Mouse (Mus musculus) liver, embryonic 13.5 days (tissue): ENCODE measurements around the gene Stard7. TPM values are rescaled to one million over a fixed set of nuclear protein-coding genes. Genes with fewer than 3 reads are reported as not detected.

Experiments used
- ATAC-seq: fragments of 200-750 bp; cut with Nextera tagmentation; 2 replicates; pipeline ENCODE4 v1.8.0; 2017; ENCODE audit warnings: low read depth, mild to moderate bottlenecking, moderate number of reproducible peaks, moderate library complexity
- DNase-seq: peaks from one replicate; pipeline ENCODE4 v3.0.0; 2022
- H3K27ac ChIP-seq: fragments of 300-500 bp; sonication (generic); 2 replicates; pipeline ENCODE4 v1.5.1; 2015; ENCODE audit warnings: moderate library complexity, mild to moderate bottlenecking, inconsistent platforms
- H3K27me3 ChIP-seq: fragments of 300-500 bp; sonication (generic); 2 replicates; pipeline ENCODE4 v1.6.1; 2015; ENCODE audit warnings: mild to moderate bottlenecking, inconsistent platforms
- H3K36me3 ChIP-seq: fragments of 300-500 bp; sonication (generic); 2 replicates; pipeline ENCODE4 v1.6.1; 2015; ENCODE audit warnings: mild to moderate bottlenecking, inconsistent platforms
- H3K4me1 ChIP-seq: fragments of 300-500 bp; sonication (generic); replicated peaks from 2 replicates; pipeline ENCODE4 v1.6.1; 2015; ENCODE audit warnings: inconsistent platforms
- H3K4me2 ChIP-seq: fragments of 300-500 bp; sonication (generic); 2 replicates; pipeline ENCODE4 v1.6.1; 2015; ENCODE audit warnings: inconsistent platforms, mild to moderate bottlenecking, moderate library complexity
- H3K4me3 ChIP-seq: fragments of 300-500 bp; sonication (generic); replicated peaks from 2 replicates; pipeline ENCODE4 v1.5.1; 2015; ENCODE audit warnings: mild to moderate bottlenecking, inconsistent platforms
- H3K9ac ChIP-seq: fragments of 300-500 bp; sonication (generic); 2 replicates; pipeline ENCODE4 v1.6.1; 2015; ENCODE audit warnings: mild to moderate bottlenecking, inconsistent platforms
- H3K9me3 ChIP-seq: fragments of 300-500 bp; sonication (generic); replicated peaks from 2 replicates; pipeline ENCODE4 v1.6.1; 2016; ENCODE audit warnings: inconsistent platforms
- WGBS: fragments of 180-500 bp; shearing (Covaris S2); methylation state at CpG from one replicate; pipeline ENCODE4 v1.1.7; 2015; ENCODE audit not compliant: insufficient replicate concordance; 5-methylcytosine and 5-hydroxymethylcytosine counted together
- polyA plus RNA-seq: library from polyadenylated mRNA; unstranded; fragments of >200 nt; fragmentation: Nextera tagmentation; extraction: Ambion mirVana; gene quantifications from 2 replicates; pipeline ENCODE4 v1.2.1, GENCODE M21; 2015

Stard7 gene
- 48.6 and 50.9 TPM in 2 replicates for polyA plus RNA-seq

GRCm38 (mm10) chr2:127269491-127270299 is at the start of gene Stard7:
TSS of gene Stard7 (plus strand) at chr2:127270218.
- Histone ChIP-seq H3K4me3 (peak within 1 kb of the TSS; percentile 98), H3K27me3 (no peaks in the 10 kb centered on the region), H3K9me3 (no peaks in the 10 kb centered on the region), H3K4me1 (peaks cover 33% of the 10 kb centered on the region), H3K27ac (peak within 1 kb of the TSS; percentile 96), H3K36me3 (0 out of 2 replicates have a peak, but pooled peaks cover 6% of the 10 kb centered on the region), H3K9ac (peak within 1 kb of the TSS; percentile 97), H3K4me2 (peak within 1 kb of the TSS; percentile 84)
- DNase-seq (peak; percentile 96), ATAC-seq (peak; percentile 97)
- under 1% methylated on average over 49 of the region's 49 CpGs for WGBS

DNA sequence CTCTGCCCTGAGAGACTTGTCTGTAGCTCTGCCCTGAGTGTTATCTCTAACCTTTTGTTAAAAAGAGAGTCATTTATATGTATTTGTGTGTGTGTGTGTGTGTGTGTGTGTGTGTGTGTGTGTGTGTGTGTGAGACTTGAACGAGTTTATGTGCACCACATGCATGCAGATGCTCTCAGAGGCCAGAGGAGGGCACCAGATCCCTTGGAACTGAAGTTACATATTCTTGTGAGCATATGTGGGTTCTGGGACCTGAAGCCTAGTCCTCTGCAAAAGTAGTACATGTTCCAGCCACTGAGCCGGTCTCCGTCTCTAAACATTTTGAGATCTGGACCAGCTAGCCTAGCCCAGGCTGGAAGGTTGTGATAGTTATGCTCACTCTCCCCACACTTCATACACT is 44.8 kb upstream of the Stard7 start:
- no peak for ATAC-seq
- Histone ChIP-seq H3K4me2 (no peak overlapping the region), H3K36me3 (peaks cover 94% of the 10 kb centered on the region), H3K9ac (no peak overlapping the region), H3K4me3 (no peak overlapping the region), H3K27me3 (no peaks in the 10 kb centered on the region), H3K9me3 (no peaks in the 10 kb centered on the region), H3K27ac (no peak overlapping the region), H3K4me1 (no peaks in the 10 kb centered on the region)
- no peak for DNase-seq
- 95% methylated on average over 3 of the region's 3 CpGs for WGBS

GRCm38 (mm10) chr2:127237897-127238610 is 32.0 kb upstream of the Stard7 start:
- H3K27ac ChIP-seq, result no peak overlapping the region
- H3K36me3 ChIP-seq, result peaks cover 94% of the 10 kb centered on the region
- H3K9me3 ChIP-seq, result no peaks in the 10 kb centered on the region
- WGBS, result 86% methylated on average over 11 of the region's 11 CpGs
- no peak for ATAC-seq
- no peak overlapping the region for H3K4me3 ChIP-seq
- H3K27me3 ChIP-seq, result no peaks in the 10 kb centered on the region
- no peak for DNase-seq
- no peak overlapping the region for H3K9ac ChIP-seq
- H3K4me1 ChIP-seq, result no peaks in the 10 kb centered on the region
- H3K4me2 ChIP-seq, result no peak overlapping the region

DNA sequence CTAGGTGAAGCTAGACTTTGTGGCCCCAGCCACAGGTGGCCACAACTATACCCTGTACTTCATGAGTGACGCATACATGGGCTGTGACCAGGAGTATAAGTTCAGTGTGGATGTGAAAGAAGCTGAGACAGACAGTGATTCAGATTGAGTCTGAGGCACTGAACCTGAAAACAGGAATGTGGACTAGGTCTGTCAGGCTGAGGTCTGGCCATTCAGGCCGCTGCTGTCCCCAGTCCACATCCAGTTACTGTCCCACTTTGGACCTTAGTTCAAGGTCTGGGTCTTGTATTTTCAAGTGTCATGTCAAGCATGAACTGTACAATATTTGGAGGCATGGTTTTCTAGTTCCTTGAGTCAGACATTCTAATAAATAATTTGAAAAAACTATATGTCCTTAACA is 30.0 kb upstream of the Stard7 start:
- H3K9ac ChIP-seq, result no peak overlapping the region
- no peak for ATAC-seq
- H3K9me3 ChIP-seq, result no peaks in the 10 kb centered on the region
- no peak overlapping the region for H3K4me2 ChIP-seq
- no peak overlapping the region for H3K4me3 ChIP-seq
- no peak overlapping the region for H3K27ac ChIP-seq
- H3K27me3 ChIP-seq, result no peaks in the 10 kb centered on the region
- H3K36me3 ChIP-seq, result peaks cover 90% of the 10 kb centered on the region
- DNase-seq, result no peak
- no peaks in the 10 kb centered on the region for H3K4me1 ChIP-seq
- 90% methylated on average over 2 of the region's 2 CpGs for WGBS

DNA sequence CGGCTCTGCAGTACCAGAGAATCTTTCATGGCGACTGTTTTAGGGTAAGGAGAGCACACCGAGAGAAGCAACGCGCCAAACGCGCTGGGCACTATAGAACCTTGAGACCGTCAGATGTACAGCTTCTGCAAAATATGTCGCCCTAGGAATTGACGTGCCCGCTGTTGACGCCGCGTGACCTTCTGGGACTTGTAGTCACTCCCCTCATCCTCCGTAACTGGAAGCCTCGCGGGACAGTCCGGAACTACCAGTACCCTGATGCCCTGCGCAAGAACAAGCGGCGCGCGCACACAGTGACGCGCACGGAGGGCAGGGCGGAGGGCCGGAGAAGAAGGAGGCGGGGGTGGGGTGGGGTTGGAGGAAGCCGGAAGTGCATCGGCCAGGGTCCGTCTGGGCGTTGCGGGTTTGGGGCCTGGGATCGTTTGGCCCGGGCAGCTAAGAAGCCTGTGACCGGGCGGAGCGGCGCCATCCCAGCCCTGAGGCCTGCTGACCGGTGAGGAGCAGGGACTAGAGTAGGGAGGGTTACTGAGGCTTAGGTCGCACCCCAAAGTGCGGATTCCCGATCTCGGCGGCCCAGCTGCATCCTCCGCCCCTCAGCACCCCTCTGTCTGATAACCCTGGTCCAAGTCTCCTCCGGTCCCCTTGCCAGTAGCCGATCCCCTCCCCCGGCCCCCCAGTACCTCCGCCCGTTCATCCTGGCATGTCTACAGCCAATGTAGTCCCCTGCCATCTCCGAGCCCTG is 22.3 kb upstream of the Stard7 start, which contains the start of the genes Ciao1 and Tmem127:
Gene Ciao1, minus strand, starts transcription at position 225 of the 742 bp plus-strand sequence.
Gene Tmem127, plus strand, starts transcription at position 317 of the 742 bp plus-strand sequence.
- Histone ChIP-seq H3K4me3 (peak within 1 kb of the TSS; percentile 97), H3K4me2 (peak within 1 kb of the TSS; percentile 99), H3K4me1 (peaks cover 56% of the 10 kb centered on the region), H3K9me3 (no peaks in the 10 kb centered on the region), H3K27me3 (no peaks in the 10 kb centered on the region), H3K36me3 (peaks cover 40% of the 10 kb centered on the region), H3K9ac (peak within 1 kb of the TSS; percentile 95), H3K27ac (peak within 1 kb of the TSS; percentile 95)
- WGBS, result under 1% methylated on average over 53 of the region's 53 CpGs
- ATAC-seq (peak; percentile 98), DNase-seq (peak; percentile 97)

DNA sequence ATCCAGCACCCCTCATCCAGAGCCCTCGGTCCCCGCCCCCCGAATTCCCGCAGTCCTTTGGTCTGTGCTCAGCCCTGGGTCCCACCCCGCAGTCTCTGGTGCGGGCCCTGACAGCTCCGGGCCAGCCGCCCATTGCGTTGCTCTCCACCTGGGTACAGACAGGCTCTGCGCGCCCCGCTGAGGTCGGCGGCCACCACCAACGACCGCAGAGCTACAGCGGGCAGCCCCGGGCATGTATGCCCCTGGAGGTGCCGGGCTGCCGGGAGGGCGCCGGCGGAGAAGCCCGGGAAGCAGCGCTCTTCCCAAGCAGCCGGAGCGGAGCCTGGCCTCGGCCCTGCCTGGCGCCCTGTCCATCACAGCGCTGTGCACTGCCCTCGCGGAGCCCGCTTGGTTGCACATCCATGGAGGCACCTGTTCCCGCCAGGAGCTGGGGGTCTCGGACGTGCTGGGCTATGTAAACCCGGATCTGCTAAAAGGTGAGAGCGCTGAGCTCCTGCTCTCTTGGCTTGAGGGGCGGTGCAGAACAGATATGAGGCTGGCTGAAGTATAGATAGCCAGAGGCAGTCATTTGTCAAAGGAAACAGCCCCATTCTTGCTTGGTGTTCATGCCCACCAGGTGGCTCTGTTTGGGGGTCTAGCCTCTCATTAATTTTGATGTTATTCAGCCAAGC is 21.5 kb upstream of the Stard7 start:
- under 1% methylated on average over 39 of the region's 39 CpGs for WGBS
- ATAC-seq, result peak; percentile 48
- Histone ChIP-seq H3K4me3 (peak overlapping the region; percentile 97), H3K27ac (peak overlapping the region; percentile 95), H3K9me3 (no peaks in the 10 kb centered on the region), H3K36me3 (peaks cover 37% of the 10 kb centered on the region), H3K4me1 (peaks cover 56% of the 10 kb centered on the region), H3K9ac (peak overlapping the region; percentile 95), H3K4me2 (peak overlapping the region; percentile 99), H3K27me3 (no peaks in the 10 kb centered on the region)
- peak; percentile 56 for DNase-seq

DNA sequence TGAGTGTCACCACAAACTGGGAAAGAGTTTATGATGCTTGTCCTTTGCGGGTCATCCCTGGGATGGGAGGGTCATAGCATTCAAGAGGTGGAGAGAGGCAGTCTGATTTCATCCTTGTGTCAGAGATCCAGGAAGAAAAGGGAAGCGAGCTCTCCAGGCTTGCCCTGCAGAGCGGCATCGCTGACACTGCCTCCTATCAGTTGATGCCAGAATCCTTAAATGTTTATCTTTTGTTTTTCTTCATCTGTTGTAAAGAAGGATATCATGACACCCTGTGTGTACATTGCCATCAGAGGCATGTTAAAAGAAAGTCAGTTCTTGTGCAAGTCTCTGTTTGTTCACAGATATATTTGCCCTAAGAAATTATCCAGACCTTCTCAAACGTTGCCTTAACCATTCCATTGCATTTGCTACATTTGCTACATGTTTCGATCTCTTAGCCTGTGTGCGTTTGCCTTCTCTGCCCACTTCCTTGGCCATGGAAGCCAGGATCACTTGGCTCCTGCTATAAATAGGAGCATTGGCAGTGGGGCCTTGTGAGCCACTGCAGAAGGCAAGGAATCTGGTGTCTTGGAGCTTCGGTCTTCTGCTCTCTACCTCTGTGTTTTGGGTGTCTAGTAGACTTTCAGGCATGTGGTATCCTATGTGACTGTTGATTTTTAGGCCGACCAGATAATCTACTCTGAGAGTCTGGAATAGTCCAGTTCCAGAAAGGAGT is 19.6 kb upstream of the Stard7 start:
- H3K9ac ChIP-seq, result no peak overlapping the region

DNA sequence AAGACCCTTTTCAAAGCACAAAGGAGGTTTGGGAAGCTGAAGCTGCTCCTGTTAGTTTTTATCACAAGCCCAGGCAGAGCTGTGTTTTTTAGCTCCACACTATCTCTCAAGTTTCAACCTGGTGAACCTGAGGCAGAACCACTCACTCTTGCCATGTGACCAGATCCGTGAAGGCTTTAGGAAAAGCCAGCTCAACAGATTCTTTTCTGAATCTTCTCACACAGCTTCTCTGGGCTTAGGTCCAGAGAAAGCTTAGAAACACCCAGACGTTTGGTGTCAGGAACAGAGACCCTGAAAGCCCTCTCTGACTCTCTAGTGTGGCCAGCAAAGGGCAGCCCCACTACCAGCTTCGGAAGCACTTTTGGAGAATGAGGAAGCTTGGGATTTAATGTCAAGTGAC is 18.6 kb upstream of the Stard7 start:
- no peaks in the 10 kb centered on the region for H3K27me3 ChIP-seq
- no peak overlapping the region for H3K9ac ChIP-seq
- ATAC-seq, result no peak
- 76% methylated on average over 3 of the region's 3 CpGs for WGBS
- H3K4me2 ChIP-seq, result no peak overlapping the region
- no peak for DNase-seq
- no peaks in the 10 kb centered on the region for H3K9me3 ChIP-seq
- H3K27ac ChIP-seq, result no peak overlapping the region
- peaks cover 14% of the 10 kb centered on the region for H3K36me3 ChIP-seq
- H3K4me1 ChIP-seq, result peaks cover 47% of the 10 kb centered on the region
- no peak overlapping the region for H3K4me3 ChIP-seq

More for the DNA sequence above, 19.6 kb upstream of the Stard7 start:
- DNase-seq (no peak), ATAC-seq (no peak)
- H3K4me3 ChIP-seq, result no peak overlapping the region
- H3K4me2 ChIP-seq, result peak overlapping the region; percentile 99
- no peaks in the 10 kb centered on the region for H3K27me3 ChIP-seq
- H3K9me3 ChIP-seq, result no peaks in the 10 kb centered on the region
- H3K36me3 ChIP-seq, result peaks cover 18% of the 10 kb centered on the region
- H3K4me1 ChIP-seq, result peaks cover 56% of the 10 kb centered on the region
- 69% methylated on average over 9 of the region's 9 CpGs for WGBS
- no peak overlapping the region for H3K27ac ChIP-seq

GRCm38 (mm10) chr2:127251880-127252527 is 18.0 kb upstream of the Stard7 start:
- Histone ChIP-seq H3K4me2 (no peak overlapping the region), H3K27me3 (no peaks in the 10 kb centered on the region), H3K9me3 (no peaks in the 10 kb centered on the region), H3K4me1 (peaks cover 41% of the 10 kb centered on the region), H3K27ac (no peak overlapping the region), H3K36me3 (peaks cover 17% of the 10 kb centered on the region), H3K4me3 (no peak overlapping the region), H3K9ac (no peak overlapping the region)
- DNase-seq (no peak), ATAC-seq (no peak)
- 56% methylated on average over 3 of the region's 3 CpGs for WGBS

- Histone ChIP-seq H3K27me3 (no peaks in the 10 kb centered on the region), H3K4me2 (no peak overlapping the region)
- DNase-seq, result no peak
Observed at GRCm38 (mm10) chr2:127252787-127253186, 17.2 kb upstream of the Stard7 start.

More at GRCm38 (mm10) chr2:127252787-127253186, 17.2 kb upstream of the Stard7 start:
- WGBS, result 78% methylated on average over 5 of the region's 5 CpGs
- peaks cover 25% of the 10 kb centered on the region for H3K36me3 ChIP-seq
- H3K27ac ChIP-seq, result peak overlapping the region; percentile 19; the same call in 1 of the 2 replicates
- no peak overlapping the region for H3K9ac ChIP-seq
- H3K4me1 ChIP-seq, result peaks cover 38% of the 10 kb centered on the region
- no peak overlapping the region for H3K4me3 ChIP-seq
- no peaks in the 10 kb centered on the region for H3K9me3 ChIP-seq
- no peak for ATAC-seq
